Mouse (Mus musculus) right cerebral cortex, postnatal 10 days (tissue): Measurements from ENCODE around the gene Map4k5.

ENCODE experiments used
- DNase-seq, 2 experiments: peaks; one replicate each; pipeline ENCODE4 v3.0.0; 2021; ENCODE audit warnings: low spot score in 2 of 2

Gene Map4k5

DNA sequence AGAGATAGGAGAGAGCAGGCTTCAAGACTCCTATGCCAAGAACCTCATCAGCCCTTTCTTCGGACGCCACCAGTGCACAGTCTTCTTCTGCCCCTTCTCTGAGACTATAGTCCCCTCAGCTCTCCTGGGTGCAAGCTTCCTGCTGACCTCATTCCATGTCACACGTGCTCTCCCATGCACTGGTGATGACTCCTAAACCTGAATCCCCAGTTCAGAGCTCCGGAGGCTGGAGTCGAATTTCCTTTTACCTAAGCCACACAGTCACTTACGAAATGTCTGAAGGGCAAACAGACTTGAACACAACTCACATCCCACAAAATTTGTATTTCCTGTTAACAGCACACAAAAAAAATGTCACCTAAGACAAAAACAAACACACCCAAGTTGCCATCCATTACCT is 5.2 kb downstream of the Map4k5 start:
- no peak for DNase-seq

DNA sequence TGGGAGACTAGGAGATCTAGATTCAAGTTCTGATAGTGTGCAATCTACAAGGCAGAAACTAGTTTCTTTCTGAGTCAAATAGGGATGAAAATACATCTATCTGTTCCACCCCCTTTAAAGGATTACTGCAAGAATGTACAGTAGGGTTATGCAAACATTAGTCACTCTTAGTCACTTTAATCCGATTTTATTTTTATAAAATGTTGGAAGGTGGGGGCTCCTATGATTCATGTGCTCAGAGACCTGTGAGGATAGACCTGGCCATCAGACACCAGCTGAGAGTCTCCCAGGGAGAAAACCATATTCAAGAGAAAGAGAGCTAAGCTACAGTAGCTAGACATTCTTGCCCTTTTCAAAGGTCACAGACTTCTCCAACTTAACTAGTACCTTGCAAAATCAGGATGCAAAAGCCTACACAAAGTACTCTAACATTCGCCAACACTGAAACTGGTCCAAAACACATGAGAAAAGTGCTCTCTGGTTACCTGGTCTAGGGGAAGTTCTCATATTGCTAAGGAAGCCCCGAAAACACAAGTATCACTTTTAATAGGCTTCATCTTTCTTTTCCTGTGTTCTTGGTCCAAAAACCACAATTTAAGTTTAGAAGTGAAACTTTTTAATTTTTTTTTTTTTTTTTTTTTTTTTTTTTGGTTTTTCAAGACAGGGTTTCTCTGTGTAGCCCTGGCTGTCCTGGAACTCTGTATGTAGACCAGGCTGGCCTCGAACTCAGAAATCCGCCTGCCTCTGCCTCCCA is 7.7 kb downstream of the Map4k5 start:
- no peak for DNase-seq

DNA sequence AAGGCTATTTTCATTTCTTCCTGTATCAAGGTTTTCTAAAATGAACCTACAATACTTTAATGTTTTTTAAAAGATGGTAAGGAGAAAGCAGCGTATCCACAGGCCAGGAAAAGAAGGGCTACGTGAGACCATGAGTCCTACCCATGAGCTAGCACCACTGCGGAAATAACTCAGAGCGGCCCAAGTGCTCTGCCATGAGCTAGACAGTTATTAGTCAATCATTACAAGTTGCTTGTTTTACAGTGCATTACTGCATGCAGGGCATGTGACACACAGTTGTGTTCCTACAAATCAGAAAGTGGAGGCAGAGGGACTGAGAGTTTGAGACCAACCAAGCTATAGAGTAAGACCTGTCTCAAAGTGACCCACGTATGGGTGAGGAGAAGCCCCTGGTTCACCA is 8.9 kb downstream of the Map4k5 start:
- no peak for DNase-seq

DNA sequence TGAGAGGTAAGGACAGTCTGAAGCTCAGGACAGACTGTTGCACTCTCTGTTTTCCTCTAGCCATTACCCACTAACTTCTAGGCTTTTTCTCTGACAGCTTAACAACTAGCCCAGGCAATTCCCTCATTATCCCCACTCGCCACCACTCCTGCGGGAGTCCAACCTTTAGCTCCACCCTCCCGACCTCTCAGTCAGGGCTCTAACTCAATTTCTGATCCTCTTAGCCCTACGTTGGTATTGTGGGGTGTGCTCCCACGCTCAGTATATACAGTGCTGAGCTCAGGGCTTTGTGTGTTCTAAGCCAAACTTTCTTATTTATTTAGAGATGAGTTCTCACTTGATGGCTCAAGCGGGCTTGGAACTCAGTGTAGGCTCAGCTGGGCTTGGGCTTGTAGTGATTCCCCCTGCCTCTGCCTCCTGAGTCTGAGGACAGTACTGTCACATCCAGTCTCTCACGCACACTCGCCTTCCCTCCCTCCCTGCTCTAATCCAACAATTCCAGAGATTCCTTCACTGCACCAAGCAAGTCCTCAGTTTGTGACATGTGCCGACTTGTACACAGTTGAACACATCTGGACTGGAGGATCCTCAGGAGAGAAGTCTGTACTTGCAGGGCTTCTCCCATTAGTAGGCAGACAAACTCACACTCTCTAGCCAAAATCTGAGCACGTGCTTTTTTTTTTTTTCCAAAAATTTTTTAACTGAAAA is 11.6 kb downstream of the Map4k5 start:
- no peak for DNase-seq

DNA sequence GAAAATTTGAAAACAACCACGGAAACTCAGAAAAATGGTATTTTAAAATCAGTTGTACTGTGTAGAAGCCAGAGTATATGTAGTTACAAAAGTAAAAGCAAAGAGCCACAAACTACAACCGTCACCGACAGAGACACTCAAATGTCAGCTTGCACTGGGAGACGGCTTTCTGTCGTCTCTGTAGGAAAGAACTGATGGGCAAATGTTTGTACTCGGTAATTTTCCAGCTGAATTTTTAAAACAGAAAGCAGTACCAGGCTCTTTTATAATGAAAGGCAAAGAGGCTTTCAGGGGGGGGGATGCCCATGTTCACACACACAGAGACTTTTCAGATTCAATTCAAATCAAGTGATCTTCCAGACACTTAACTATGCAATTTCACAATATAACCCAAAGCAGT is 13.3 kb downstream of the Map4k5 start:
- no peak for DNase-seq

DNA sequence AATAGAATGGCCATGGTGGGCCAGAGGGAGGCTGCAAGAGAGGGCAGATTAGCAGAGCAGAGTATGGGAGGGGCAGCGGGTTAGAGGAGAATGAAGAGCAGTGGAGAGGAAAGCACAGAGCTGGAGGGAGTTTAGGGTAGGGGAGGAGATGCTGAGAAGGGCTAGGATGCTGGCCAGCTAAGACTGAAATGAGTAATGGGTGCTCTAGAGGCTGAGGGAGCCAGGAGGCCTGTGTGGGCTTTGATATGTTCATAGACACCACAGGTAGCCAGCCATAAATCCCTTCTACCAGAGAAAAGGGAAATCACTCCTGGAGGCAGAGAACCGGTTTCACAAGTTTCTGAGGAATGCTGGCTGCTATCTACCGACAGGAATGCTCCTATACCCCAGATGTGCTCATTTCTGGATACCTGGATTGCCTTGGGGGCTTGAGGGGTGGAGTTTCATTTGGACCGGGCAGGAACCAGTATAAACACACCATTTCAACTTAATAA is 13.8 kb downstream of the Map4k5 start:
- DNase-seq = no peak

DNA sequence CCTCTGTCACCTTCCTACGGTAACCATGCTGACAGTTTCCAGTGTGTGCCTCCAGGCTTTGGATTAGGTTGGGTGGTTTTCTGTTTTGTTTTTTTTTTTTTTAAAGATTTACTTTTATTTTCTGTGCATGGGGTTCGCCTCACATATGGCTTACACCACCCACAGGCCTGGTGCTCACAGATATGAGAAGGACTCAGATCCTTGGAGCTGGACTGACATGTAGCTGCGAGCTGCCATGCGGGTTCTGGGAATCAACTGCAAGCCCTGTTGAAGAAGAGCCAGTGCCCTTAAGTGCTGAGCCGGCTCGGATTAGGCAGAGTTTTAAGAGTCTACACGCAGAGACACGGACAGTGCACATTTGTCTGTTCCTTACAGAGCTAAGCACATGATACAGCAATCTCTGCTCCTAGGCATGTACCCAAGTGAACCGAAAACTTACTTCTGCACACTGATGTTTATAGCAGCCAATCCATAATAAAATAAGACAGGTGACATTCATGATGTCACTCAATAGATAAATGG is 15.1 kb downstream of the Map4k5 start:
- DNase-seq = no peak

DNA sequence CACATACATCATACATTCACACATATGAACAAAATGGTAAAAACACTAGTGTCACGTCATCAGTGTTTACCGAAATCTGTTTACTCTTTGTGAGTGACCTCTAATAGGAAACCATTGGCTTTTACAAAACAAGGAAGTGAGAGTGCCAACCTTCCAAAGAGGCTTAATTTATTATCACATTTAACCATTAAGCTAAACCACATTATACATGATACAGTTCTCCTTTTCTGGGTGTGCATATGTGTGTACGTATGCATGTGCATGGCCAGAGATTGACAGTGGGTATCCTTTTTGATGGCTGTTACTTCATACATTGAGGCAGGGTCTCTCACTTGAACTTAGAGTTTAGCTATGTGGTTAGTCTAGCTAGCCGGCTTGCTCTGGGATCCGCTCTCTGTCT is 21.4 kb downstream of the Map4k5 start:
- DNase-seq = no peak

DNA sequence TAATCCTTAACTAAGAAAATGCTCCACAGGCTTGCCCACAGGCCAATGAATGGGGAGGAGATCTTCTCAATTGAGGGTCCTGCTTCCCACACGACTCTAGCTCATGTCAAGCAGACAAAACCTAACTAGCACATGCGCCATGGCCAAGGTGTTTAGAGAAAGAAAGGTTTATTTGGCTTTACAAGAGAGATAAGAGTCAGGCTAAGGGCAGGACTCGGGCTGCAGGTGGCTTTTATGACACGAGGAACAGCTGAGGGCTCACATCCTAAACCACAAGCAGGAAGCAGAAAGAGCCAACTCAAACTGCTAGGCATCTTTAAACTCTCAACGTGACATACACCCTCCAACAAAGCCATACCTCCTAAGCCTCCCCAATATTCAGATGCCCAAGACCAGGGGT is 25.7 kb downstream of the Map4k5 start:
- DNase-seq = no peak

DNA sequence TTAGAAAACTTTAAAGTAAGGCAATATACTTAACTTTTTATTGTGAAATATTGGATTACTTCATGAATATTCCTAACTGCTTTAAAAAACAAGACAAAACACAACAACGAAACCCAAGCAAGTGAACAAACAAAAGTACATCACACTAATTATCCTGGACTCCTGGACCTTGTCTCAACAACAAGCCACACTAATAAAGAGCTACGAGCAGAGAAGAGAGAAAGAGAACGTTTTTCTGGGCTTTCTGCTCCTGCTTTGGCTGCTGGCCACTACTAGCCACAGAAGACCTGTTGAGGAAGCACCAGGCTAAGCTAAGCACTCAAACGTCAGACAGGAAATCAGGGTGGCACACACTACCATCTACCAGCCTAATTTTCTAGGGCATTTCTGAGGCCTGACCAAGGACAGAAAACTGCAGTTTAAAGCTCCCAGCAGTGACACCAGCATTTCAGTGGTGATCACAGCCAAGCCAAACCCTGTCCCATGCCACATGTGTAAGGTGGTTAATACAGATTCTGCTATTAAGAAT is 28.8 kb downstream of the Map4k5 start:
- no peak for DNase-seq

DNA sequence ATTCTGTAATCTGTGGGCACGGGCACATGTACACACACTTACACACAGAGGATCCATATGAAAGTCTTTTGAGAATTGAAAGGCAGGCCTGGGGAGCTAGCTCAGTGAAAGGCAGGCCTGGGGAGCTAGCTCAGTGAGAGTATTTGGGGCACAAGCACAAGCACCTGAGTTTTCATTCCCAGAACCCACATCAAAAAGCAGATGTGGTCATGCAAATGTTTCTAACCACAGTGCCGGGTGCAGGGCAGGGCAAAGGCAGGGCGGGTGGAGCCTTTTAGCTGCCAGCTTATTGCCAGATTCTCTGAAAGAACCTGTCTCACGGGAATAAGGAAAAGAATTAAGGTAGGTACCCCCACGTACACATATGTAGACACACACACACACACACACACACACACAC is 29.5 kb downstream of the Map4k5 start:
- no peak for DNase-seq

DNA sequence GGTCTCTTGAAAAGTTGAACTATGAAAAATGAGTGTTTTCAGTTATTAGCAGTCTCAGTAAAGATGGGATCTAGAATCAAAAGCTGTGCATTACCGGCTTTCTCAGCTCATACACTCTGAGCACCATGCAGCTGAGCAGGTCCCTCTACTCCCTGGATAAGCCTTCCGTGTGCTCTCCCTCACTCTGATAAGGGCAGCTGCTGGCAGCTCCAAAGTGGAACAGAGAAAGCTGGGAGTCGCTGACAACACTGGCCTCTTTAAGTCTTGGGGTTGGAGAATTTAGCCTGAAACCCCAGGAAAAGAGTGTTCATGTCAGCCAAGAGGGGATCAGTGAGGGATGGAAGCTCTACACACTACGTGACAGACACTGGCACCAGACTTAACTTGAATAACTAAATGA is 34.2 kb downstream of the Map4k5 start:
- DNase-seq = no peak

DNA sequence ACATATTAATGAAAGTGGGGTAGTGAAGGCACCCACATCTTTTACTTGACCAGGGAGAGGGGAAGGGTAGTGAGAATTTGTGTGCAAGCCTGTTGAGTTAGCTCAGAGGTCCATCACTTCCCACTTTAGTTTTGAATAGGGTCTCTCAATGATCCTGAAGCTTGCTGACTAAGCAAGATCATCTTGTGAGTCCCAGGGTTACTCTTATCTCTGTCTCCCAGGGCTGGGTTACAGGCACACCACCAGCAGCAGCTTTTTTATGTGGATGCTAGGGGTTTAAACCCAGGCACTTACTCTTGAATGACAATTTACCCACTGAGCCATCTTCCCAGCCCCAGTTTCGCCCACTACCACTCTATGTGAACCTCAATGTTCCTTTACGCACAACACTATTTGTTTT is 35.4 kb downstream of the Map4k5 start:
- no peak for DNase-seq

DNA sequence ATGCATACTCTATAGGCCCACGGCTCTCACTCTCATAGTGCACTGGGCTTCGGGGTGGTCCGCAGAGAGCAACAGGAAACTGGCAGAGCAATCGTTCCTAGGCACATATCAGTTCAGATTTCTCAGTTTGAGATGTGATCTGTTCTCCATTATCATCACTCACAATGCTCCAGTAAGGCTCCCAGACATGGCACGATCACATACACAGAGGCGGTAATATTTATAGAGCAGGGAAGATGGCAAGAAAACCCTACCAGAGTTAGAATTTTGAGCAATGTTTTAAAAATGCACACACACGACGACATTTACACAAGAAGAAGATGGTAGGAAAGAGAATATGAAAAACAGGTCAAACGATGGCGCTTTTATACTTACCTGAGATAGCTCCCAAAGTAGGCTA is 36.6 kb downstream of the Map4k5 start:
- DNase-seq = no peak

DNA sequence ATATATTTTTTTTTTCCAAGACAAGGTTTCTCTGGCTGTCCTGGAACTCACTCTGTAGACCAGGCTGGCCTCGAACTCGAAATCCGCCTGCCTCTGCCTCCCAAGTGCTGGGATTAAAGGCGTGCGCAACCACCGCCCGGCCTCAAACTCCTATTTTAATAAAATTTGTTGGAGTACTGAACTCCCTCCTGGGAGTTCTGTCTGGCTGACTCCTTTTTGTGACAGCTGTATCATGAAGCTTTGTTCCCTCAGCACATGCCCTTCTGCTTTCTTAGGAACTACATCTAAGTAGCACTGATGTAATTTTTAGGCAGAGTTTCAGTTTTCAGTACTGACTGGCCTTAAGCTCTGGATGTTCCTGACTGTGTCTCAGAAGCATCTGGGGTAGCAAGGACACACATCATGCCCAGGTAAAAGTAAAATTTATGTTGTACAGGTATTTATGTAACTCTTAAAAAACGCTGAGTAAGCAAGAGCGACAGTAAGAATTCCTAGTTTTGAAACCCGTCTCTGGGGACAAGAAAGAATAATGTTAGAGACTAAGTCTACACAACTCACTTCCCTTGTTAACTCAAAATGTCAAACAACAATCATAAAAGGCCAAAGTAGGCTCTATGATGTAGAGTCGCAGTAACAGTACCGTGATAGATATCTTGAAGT is 37.2 kb downstream of the Map4k5 start:
- no peak for DNase-seq

DNA sequence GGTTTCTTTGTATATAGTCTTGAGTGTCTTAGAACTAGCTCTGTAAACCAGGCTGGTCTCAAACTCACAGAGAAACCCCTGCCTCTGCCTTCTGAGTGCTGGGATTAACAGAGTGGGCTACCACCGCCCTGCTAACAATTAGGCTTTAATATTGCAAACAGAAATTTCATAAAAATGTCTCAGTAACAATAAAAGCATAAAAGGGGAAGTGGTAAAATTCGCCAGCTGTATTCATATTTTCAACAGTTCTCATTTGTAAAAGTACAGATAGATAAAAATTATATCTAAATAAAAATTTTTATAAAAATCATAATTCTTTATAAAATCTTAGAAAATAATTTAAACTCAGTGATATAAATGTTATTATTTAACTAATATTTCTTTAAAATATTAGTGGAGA is 39.1 kb downstream of the Map4k5 start:
- DNase-seq = no peak

DNA sequence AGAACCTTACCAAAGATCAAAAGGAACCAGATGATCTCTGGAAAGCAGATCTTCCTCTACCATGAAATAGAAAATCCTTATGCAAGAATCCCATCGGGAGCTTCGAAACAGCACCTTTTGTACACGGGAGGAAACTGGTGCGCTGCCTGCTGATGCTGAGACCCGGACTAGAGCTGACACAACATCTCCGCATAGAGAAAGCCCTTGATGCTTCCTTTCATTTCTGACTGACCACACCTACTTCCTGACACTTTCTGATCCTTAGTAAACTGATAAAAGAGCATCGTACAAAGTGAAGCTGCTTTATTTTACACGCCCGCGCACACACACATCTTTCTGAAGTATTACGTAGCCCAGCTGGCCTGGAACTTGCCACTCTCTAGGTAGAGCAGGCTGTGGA is 39.6 kb downstream of the Map4k5 start:
- no peak for DNase-seq

DNA sequence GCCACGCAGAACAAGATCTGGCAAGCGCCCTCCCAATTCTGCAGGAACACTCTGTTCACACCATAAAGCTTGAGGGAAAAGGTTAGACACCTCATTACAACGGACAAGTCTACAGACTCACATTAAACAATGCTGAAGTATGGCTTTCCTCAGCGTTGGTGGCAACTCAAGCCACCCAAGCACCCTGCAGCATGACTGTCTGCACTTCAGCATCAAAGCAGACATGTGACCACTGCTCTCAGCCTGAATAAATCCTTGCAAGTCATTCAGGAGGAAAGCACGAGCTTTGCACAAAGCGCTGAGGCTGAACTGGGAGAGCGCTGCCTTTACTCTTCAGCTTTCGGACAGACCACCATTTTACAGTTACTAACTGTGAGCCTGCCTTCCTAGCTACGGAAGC is 40.7 kb downstream of the Map4k5 start:
- DNase-seq = no peak

DNA sequence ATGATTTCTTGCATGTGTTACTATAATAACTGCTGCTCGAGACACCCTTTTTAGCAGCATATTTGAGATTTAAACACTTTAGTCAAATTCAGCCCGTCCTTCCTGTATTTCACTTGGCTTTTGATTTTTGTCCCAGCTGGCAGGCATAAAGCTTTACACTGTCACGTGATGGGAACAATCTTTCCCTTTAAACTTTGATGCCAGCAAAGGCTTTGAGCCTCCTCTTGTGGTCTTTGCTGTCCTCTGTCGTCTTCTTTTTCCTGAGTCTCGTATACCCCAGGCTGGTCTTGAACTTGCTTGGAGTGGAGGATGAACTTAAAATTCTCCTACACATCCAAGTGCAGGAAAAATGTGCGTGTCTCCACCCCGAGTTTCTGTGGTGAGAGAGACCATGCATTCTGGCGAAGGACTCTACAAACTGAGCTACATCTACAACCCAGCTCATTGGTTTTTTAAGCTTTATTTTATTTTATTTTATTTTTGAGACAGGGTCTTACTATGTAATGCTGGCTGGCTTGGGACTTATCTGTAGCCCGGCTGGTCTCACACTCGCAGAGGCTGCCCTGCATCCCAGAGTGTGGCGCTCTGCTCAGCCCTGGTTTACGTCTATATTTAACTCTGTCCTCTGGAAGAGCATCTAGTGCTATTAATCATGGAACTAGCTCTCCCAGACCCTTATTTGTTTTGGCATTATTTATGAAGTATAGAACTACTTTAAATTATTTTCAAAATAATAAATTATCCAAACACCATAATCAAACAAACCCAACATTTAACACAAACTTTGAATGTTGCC is 44.7 kb downstream of the Map4k5 start:
- no peak for DNase-seq

DNA sequence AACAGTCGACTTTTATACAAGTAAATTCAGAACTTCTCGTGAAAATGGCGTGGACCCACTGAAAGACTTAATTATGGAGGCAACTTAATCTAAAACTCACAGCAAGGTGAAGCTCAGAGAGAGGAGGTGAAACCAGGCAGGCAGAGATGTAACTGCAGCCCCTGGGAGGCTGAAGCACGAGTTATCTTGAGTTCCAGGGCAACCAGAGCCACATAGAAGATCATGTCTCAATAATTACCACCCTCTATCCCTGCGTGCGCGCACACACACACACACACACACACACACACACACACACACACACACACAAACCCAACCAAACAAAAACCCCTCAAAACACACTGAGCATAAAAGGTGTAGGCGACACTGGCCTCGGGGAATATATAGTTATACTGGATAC is 46.5 kb downstream of the Map4k5 start:
- DNase-seq = no peak

DNA sequence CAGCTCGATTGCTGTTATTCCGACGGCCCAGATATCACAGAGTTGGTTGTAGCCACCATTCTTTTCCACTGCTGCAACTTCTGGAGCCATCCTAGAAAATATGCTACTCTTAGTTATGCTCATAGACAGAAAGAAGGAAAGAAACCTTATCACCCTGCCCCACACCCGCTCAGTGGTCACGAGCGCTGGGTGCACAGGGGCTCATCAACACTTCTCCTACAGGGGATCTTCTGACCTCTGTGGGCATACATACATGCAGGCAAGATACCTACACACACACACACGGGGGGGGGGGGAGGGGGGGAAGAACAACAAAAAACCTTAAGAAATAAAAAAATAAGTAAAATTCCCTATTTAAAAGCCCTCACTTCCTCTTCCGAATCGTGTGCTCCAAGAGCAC is 47.3 kb downstream of the Map4k5 start:
- DNase-seq = no peak
